Mouse (Mus musculus) heart, embryonic 16.5 days (tissue): Measurements from ENCODE around the gene Ints14. TPM values are rescaled to one million over a fixed set of nuclear protein-coding genes. Genes with fewer than 3 reads are reported as not detected.

Experiments
- ATAC-seq: fragments of 200-750 bp; cut with Nextera tagmentation; replicated peaks from 2 replicates; pipeline ENCODE4 v1.8.0; 2017; ENCODE audit warnings: moderate number of reproducible peaks; ENCODE audit not compliant: insufficient read depth, low FRiP score; ENCODE audit errors: extremely low read depth
- H3K27ac ChIP-seq: fragments of 300-500 bp; sonication (generic); 2 replicates; pipeline ENCODE4 v1.5.1; 2014; ENCODE audit warnings: mild to moderate bottlenecking, low read length, control low read depth, moderate library complexity
- H3K27me3 ChIP-seq: fragments of 300-500 bp; sonication (generic); 2 replicates; pipeline ENCODE4 v1.6.1; 2014; ENCODE audit warnings: low read length, mixed read lengths; ENCODE audit not compliant: control insufficient read depth, insufficient read depth
- H3K36me3 ChIP-seq: fragments of 300-500 bp; sonication (generic); 2 replicates; pipeline ENCODE4 v1.6.1; 2014; ENCODE audit not compliant: control insufficient read depth, insufficient read depth
- H3K4me1 ChIP-seq: fragments of 300-500 bp; sonication (generic); 2 replicates; pipeline ENCODE4 v1.6.1; 2014; ENCODE audit warnings: low read length, mixed read lengths; ENCODE audit not compliant: control insufficient read depth, insufficient read depth
- H3K4me2 ChIP-seq: fragments of 300-500 bp; sonication (generic); 2 replicates; pipeline ENCODE4 v1.6.1; 2014; ENCODE audit warnings: low read depth, mild to moderate bottlenecking, control low read depth, low read length
- H3K4me3 ChIP-seq: fragments of 300-500 bp; sonication (generic); 2 replicates; pipeline ENCODE4 v1.5.1; 2014; ENCODE audit warnings: mild to moderate bottlenecking, control low read depth, low read length
- H3K9ac ChIP-seq: fragments of 300-500 bp; sonication (generic); 2 replicates; pipeline ENCODE4 v1.6.1; 2014; ENCODE audit warnings: low read length, control low read depth
- H3K9me3 ChIP-seq: fragments of 300-500 bp; sonication (generic); replicated peaks from 2 replicates; pipeline ENCODE4 v1.6.1; 2016; ENCODE audit warnings: low read length; ENCODE audit not compliant: control insufficient read depth
- WGBS: fragments of 180-500 bp; shearing (Covaris S2); extraction: QIAGEN DNeasy Blood & Tissue Kit; methylation state at CpG from one replicate; pipeline ENCODE4 v1.1.7; 2014; 5-methylcytosine and 5-hydroxymethylcytosine counted together
- microRNA-seq: library from miRNA; unstranded; fragments of <30 nt; microRNA quantifications from one replicate; pipeline ENCODE4, GENCODE M21; 2017
- polyA plus RNA-seq: library from polyadenylated mRNA; unstranded; fragments of >200 nt; fragmentation: Nextera tagmentation; extraction: Ambion mirVana; gene quantifications from 2 replicates; pipeline ENCODE4 v1.2.1, GENCODE M21; 2015

Ints14 gene
- polyA plus RNA-seq, 1 experiment from 2014 or later = 38.8 TPM

GRCm38 (mm10) chr9:65031894-65032268 lies 71.2 kb downstream of the Ints14 start:
- 34% methylated on average over 4 of the region's 4 CpGs for WGBS
- H3K4me3 ChIP-seq = peak overlapping the region; percentile 100
- H3K9me3 ChIP-seq = no peaks in the 10 kb centered on the region
- H3K36me3 ChIP-seq = no peaks in the 10 kb centered on the region
- no peaks in the 10 kb centered on the region for H3K27me3 ChIP-seq
- H3K4me1 ChIP-seq = peaks cover 12% of the 10 kb centered on the region
- no peak for ATAC-seq
- H3K9ac ChIP-seq = peak overlapping the region; percentile 51
- H3K4me2 ChIP-seq = peak overlapping the region; percentile 50
- no peak overlapping the region for H3K27ac ChIP-seq

GRCm38 (mm10) chr9:65032269-65033108 lies 71.8 kb downstream of the Ints14 start, which contains the start of gene Dpp8:
Dpp8 (plus strand) TSS chr9:65032414.
- Histone ChIP-seq H3K36me3 (no peaks in the 10 kb centered on the region), H3K4me2 (peak within 1 kb of the TSS; percentile 84), H3K9me3 (no peaks in the 10 kb centered on the region), H3K4me3 (peak within 1 kb of the TSS; percentile 100), H3K27ac (peak within 1 kb of the TSS; percentile 95), H3K27me3 (no peaks in the 10 kb centered on the region), H3K4me1 (peaks cover 12% of the 10 kb centered on the region), H3K9ac (peak within 1 kb of the TSS; percentile 98)
- ATAC-seq = peak; percentile 92
- WGBS = under 1% methylated on average over 85 of the region's 85 CpGs

GRCm38 (mm10) chr9:65036456-65036855 lies 75.8 kb downstream of the Ints14 start:
- 0 out of 2 replicates have a peak, but pooled peaks cover 2% of the 10 kb centered on the region for H3K9me3 ChIP-seq
- H3K27me3 ChIP-seq = no peaks in the 10 kb centered on the region
- WGBS = 85% methylated on average over 1 of the region's 1 CpGs
- H3K4me1 ChIP-seq = peaks cover 12% of the 10 kb centered on the region
- ATAC-seq = no peak
- no peak overlapping the region for H3K9ac ChIP-seq
- H3K4me3 ChIP-seq = no peak overlapping the region
- H3K4me2 ChIP-seq = no peak overlapping the region
- H3K36me3 ChIP-seq = peaks cover 26% of the 10 kb centered on the region
- H3K27ac ChIP-seq = peak overlapping the region; percentile 7; the same call in 1 of the 2 replicates

Small RNAs within 50 kb of the gene (microRNA-seq; reads per million reads assigned to microRNA genes)
- gene Gm25640 = not detected

Other genes with a start within 250 kb of the Ints14 start
- gene Rab11a, start 223.1 kb upstream of the Ints14 start, polyA plus RNA-seq = 287 and 335 TPM in 2 replicates
- 5.4 and 6.0 TPM in 2 replicates for gene Dennd4a, start 149.6 kb upstream of the Ints14 start, polyA plus RNA-seq
- 0.04 TPM in 1 of 2 replicates, not detected in the other for gene Slc24a1, start 9.3 kb upstream of the Ints14 start, polyA plus RNA-seq
- gene Hacd3, start 60.8 kb downstream of the Ints14 start, polyA plus RNA-seq = 50.5 and 52.3 TPM in 2 replicates
- 31.5 and 32.3 TPM in 2 replicates for gene Dpp8, start 71.5 kb downstream of the Ints14 start, polyA plus RNA-seq
- gene Igdcc4, start 140.6 kb downstream of the Ints14 start, polyA plus RNA-seq = 8.1 and 10.8 TPM in 2 replicates
- 0.17 and 0.30 TPM in 2 replicates for gene Igdcc3, start 180.3 kb downstream of the Ints14 start, polyA plus RNA-seq
- gene Parp16, start 234.4 kb downstream of the Ints14 start, polyA plus RNA-seq = 5.4 and 6.5 TPM in 2 replicates